Mouse (Mus musculus) G1E (cell line): ENCODE results near the gene Fkbp14.

Experiments
- CTCF ChIP-seq: IDR thresholded peaks from 2 replicates; pipeline ENCODE4 v1.5.1; 2012; ENCODE audit warnings: low read depth, low read length, inconsistent platforms, mixed read lengths
- GATA1 ChIP-seq: IDR thresholded peaks from 2 replicates; pipeline ENCODE4 v1.6.1; 2012; ENCODE audit warnings: borderline replicate concordance, low read length, inconsistent platforms, mixed read lengths
- GATA2 ChIP-seq: IDR thresholded peaks from 2 replicates; pipeline ENCODE4 v1.6.1; 2012; ENCODE audit warnings: low read depth, low read length, inconsistent platforms, borderline replicate concordance
- TAL1 ChIP-seq: conservative IDR thresholded peaks from 2 replicates; pipeline ENCODE4 v1.6.1; 2012; ENCODE audit warnings: low read depth, low read length, inconsistent platforms, mixed read lengths

- TF ChIP-seq TAL1 (no peak), CTCF (no peak), GATA1 (no peak), GATA2 (no peak)
Measured at GRCm38 (mm10) chr6:54595330-54595878, 1.7 kb downstream of the Fkbp14 start.
